ENCODE assay signal across 32 mouse cellular contexts in genomic region chr11:59335942-59336341, GRCm38 (mm10). TPM values are rescaled to one million over a fixed set of nuclear protein-coding genes. Genes with fewer than 3 reads are reported as not detected.
DNase-seq lines count a peak whose midpoint lies in the region; ATAC-seq and TF ChIP-seq lines count a peak whose summit lies in the region.
"Had no signal": no experiment of that assay in that cellular context is flagged by ENCODE, and none has a peak within 500 bp of the region (broad histone marks: within the 10 kb centered on the region; RNA-seq: fewer than 3 reads in every experiment).

No protein-coding gene starts in this region.

- TF ChIP-seq CTCF in left cerebral cortex, adult 2 months (IDR thresholded peaks at IDR 0.05) = no peak
- TF ChIP-seq CTCF in cortical plate, adult 2 months (IDR thresholded peaks at IDR 0.05; ENCODE audit: extremely low read depth, insufficient read depth, low read length) = no peak

- H3K27ac ChIP-seq in left cerebral cortex, adult 2 months = peak overlapping the region; percentile 58
- peak overlapping the region; percentile 17; the same call in 1 of the 2 replicates for H3K27ac ChIP-seq in cortical plate, adult 2 months (ENCODE audit: insufficient read depth, low read length)
- H3K27ac ChIP-seq: hindbrain, postnatal 0 days; neural tube, embryonic 15.5 days had no signal

- peak; percentile 54 to 56 for DNase-seq in heart, postnatal 10 days
- DNase-seq in heart, postnatal 36 days = no peak
- DNase-seq in left cerebral cortex, adult 2 months (ENCODE audit: extremely low spot score in 1 of 2, low spot score in 2 of 2) = no peak
- DNase-seq in left cerebral cortex, adult 8-10 months (ENCODE audit: low spot score in 2 of 2) = no peak
- DNase-seq in layer of hippocampus, postnatal 36 days = no peak
- DNase-seq: adrenal gland, postnatal 10 days; cerebellum, adult 2 months; cerebellum, postnatal 25 days; gastrocnemius, postnatal 10 days; heart, adult 11 months; kidney, adult 11 months; kidney, postnatal 10 days; liver, postnatal 0 days; lung, postnatal 36 days; right cerebral cortex, adult 18-20 months; right cerebral cortex, postnatal 4 days; thymus, postnatal 25 days had no signal

- intact Hi-C loops in heart, postnatal 10 days (cut with DNase I) = no loop called here
- intact Hi-C loops in heart, postnatal 36 days (cut with DNase I) = no loop called here
- intact Hi-C loops in left cerebral cortex, adult 2 months (cut with DNase I) = loop anchor here (5.0 kb wide), 1 partner anchor 76 kb away; no protein-coding TSS in a partner anchor

- ATAC-seq in granulocyte monocyte progenitor cell, adult 5-6 weeks (replicated peaks; ENCODE audit: poor library complexity, severe bottlenecking) = 0 out of 2 replicates have a peak, but pooled peaks have one; percentile 22
- ATAC-seq in CD4-positive, CD25-positive, alpha-beta regulatory T cell, adult 4 months = no peak
- ATAC-seq: forebrain, embryonic 16.5 days; liver, postnatal 0 days; midbrain, embryonic 16.5 days had no signal

- no peak for TF ChIP-seq POLR2A in cortical plate, adult 2 months (IDR thresholded peaks at IDR 0.05; ENCODE audit: extremely low read depth, insufficient read depth, low read length)

- peaks cover 16% of the 10 kb centered on the region for H3K4me1 ChIP-seq in cortical plate, adult 2 months (ENCODE audit: control insufficient read depth, insufficient read depth, low read length)

- no peak overlapping the region for H3K4me3 ChIP-seq in left cerebral cortex, adult 2 months
- H3K4me3 ChIP-seq in cortical plate, adult 2 months (ENCODE audit: insufficient read depth, low read length) = no peak overlapping the region
- H3K4me3 ChIP-seq: neural tube, embryonic 15.5 days had no signal

RNA-seq across cellular contexts. Expression of gene Wnt9a, which starts 29.2 kb away (rescaled TPM):
- total RNA-seq in heart, postnatal 10 days (2021) = 1 to 10 TPM; 6.1 to 7.5 TPM
- total RNA-seq in heart, postnatal 36 days (2021) = 1 to 10 TPM; 6.0 to 6.2 TPM
- 10 to 100 TPM; 12.2 to 19.7 TPM for total RNA-seq in left cerebral cortex, adult 2 months (2021)
- 10 to 100 TPM; 14.1 to 15.6 (median 14.9) TPM for total RNA-seq in left cerebral cortex, adult 8-10 months (2022)
- 15.9 and 18.5 TPM in 2 replicates for polyA plus RNA-seq in cortical plate, adult 2 months (2012; rRNA removed)
- not detected in 2 replicates for total RNA-seq in granulocyte monocyte progenitor cell, adult 5-6 weeks (2014; fragmentation: Nextera tagmentation)
- not detected in 2 replicates for total RNA-seq in granulocyte monocyte progenitor cell, adult 5-6 weeks (2017)
- 1 to 10 TPM; 3.1 to 3.6 TPM for total RNA-seq in layer of hippocampus, postnatal 36 days (2021)
- polyA plus RNA-seq in CD4-positive, CD25-positive, alpha-beta regulatory T cell, adult 4 months (2017; shearing (Covaris generic)) = not detected
- total RNA-seq: megakaryocyte-erythroid progenitor cell, adult 5-6 weeks had no signal

RNA-seq across cellular contexts. Expression of gene Prss38, which starts 39.5 kb away (rescaled TPM):
- total RNA-seq in heart, postnatal 10 days (2021) = not detected
- total RNA-seq in heart, postnatal 36 days (2021) = not detected
- total RNA-seq in left cerebral cortex, adult 2 months (2021) = not detected
- not detected for total RNA-seq in left cerebral cortex, adult 8-10 months (2022)
- polyA plus RNA-seq in cortical plate, adult 2 months (2012; rRNA removed) = 0.23 and 0.31 TPM in 2 replicates
- not detected in 2 replicates for total RNA-seq in granulocyte monocyte progenitor cell, adult 5-6 weeks (2014; fragmentation: Nextera tagmentation)
- not detected in 2 replicates for total RNA-seq in granulocyte monocyte progenitor cell, adult 5-6 weeks (2017)
- total RNA-seq in layer of hippocampus, postnatal 36 days (2021) = not detected
- polyA plus RNA-seq in CD4-positive, CD25-positive, alpha-beta regulatory T cell, adult 4 months (2017; shearing (Covaris generic)) = not detected
- total RNA-seq: adrenal gland, postnatal 10 days; gastrocnemius, postnatal 10 days; hematopoietic stem cell, adult 5-6 weeks; hindbrain, postnatal 0 days; layer of hippocampus, adult 18-20 months; left cerebral cortex, postnatal 36 days; megakaryocyte-erythroid progenitor cell, adult 5-6 weeks had no signal
- polyA plus RNA-seq: C2C12; cerebellum, adult 2 months; embryonic facial prominence, embryonic 14.5 days; forebrain, embryonic 16.5 days; hindbrain, postnatal 0 days; liver, embryonic 11.5 days; liver, postnatal 0 days; midbrain, embryonic 16.5 days; neural tube, embryonic 15.5 days; stomach, embryonic 14.5 days had no signal

RNA-seq across cellular contexts. Expression of gene Wnt3a, which starts 45.4 kb away (rescaled TPM):
- total RNA-seq in heart, postnatal 10 days (2021) = not detected
- total RNA-seq in heart, postnatal 36 days (2021) = not detected
- not detected for total RNA-seq in left cerebral cortex, adult 2 months (2021)
- total RNA-seq in left cerebral cortex, adult 8-10 months (2022) = not detected
- 0.06 TPM in 1 of 2 replicates, not detected in the other for polyA plus RNA-seq in cortical plate, adult 2 months (2012; rRNA removed)
- total RNA-seq in granulocyte monocyte progenitor cell, adult 5-6 weeks (2014; fragmentation: Nextera tagmentation) = not detected in 2 replicates
- not detected in 2 replicates for total RNA-seq in granulocyte monocyte progenitor cell, adult 5-6 weeks (2017)
- total RNA-seq in layer of hippocampus, postnatal 36 days (2021) = not detected
- polyA plus RNA-seq in CD4-positive, CD25-positive, alpha-beta regulatory T cell, adult 4 months (2017; shearing (Covaris generic)) = not detected
- total RNA-seq: adrenal gland, postnatal 10 days; gastrocnemius, postnatal 10 days; hematopoietic stem cell, adult 5-6 weeks; left cerebral cortex, postnatal 36 days; megakaryocyte-erythroid progenitor cell, adult 5-6 weeks had no signal
- polyA plus RNA-seq: C2C12; cerebellum, adult 2 months; liver, embryonic 11.5 days; liver, postnatal 0 days; stomach, embryonic 14.5 days had no signal

Comparison
In these comparisons a context has a peak if more than half of its experiments do, and no peak if none do; other contexts are left out.
1. DNase-seq: peak in heart, postnatal 10 days (2 of 2); none in heart, postnatal 36 days (0 of 2), left cerebral cortex, adult 2 months (0 of 2), left cerebral cortex, adult 8-10 months (0 of 2) and layer of hippocampus, postnatal 36 days (0 of 2).
2. RNA of gene Wnt9a, which starts 29.2 kb away (total RNA-seq): 12.2 to 19.7 TPM in left cerebral cortex, adult 2 months, 14.1 to 15.6 TPM in left cerebral cortex, adult 8-10 months, 6.1 to 7.5 TPM in heart, postnatal 10 days, 6.0 to 6.2 TPM in heart, postnatal 36 days and 3.1 to 3.6 TPM in layer of hippocampus, postnatal 36 days; not detected in granulocyte monocyte progenitor cell, adult 5-6 weeks; every median in the first group is over 4 times any median in the second.